ENCODE assay signal across 18 mouse cellular contexts in genomic region chr1:118402556-118402955, GRCm38 (mm10). TPM values are rescaled to one million over a fixed set of nuclear protein-coding genes. Genes with fewer than 3 reads are reported as not detected.
DNase-seq lines count a peak whose midpoint lies in the region; ATAC-seq lines count a peak whose summit lies in the region.
"Had no signal": no experiment of that assay in that cellular context is flagged by ENCODE, and none has a peak within 500 bp of the region (broad histone marks: within the 10 kb centered on the region; RNA-seq: fewer than 3 reads in every experiment).

No protein-coding gene starts in this region.

- intact Hi-C loops in gastrocnemius, postnatal 14 days (cut with DNase I; ENCODE audit: low total_unique reads), result no loop called here

- no peak overlapping the region for H3K27ac ChIP-seq in hindbrain, embryonic 10.5 days
- no peak overlapping the region for H3K27ac ChIP-seq in hindbrain, embryonic 11.5 days (ENCODE audit: low read depth, low read length)
- H3K27ac ChIP-seq in forebrain, embryonic 15.5 days (replicated peaks), result no peak overlapping the region
- H3K27ac ChIP-seq: hindbrain, embryonic 15.5 days; kidney, embryonic 15.5 days; left cerebral cortex, adult 2 months; liver, embryonic 13.5 days had no signal

- H3K27me3 ChIP-seq in hindbrain, embryonic 10.5 days (ENCODE audit: insufficient read depth, poor library complexity, severe bottlenecking), result no peaks in the 10 kb centered on the region
- no peaks in the 10 kb centered on the region for H3K27me3 ChIP-seq in hindbrain, embryonic 11.5 days (ENCODE audit: control insufficient read depth, insufficient read depth, low read length)
- no peaks in the 10 kb centered on the region for H3K27me3 ChIP-seq in forebrain, embryonic 15.5 days
- H3K27me3 ChIP-seq: hindbrain, embryonic 15.5 days; kidney, embryonic 15.5 days; liver, embryonic 13.5 days had no signal

- no peak overlapping the region for H3K4me3 ChIP-seq in hindbrain, embryonic 10.5 days
- no peak overlapping the region for H3K4me3 ChIP-seq in hindbrain, embryonic 11.5 days (ENCODE audit: low read depth, low read length)
- no peak overlapping the region for H3K4me3 ChIP-seq in forebrain, embryonic 15.5 days
- H3K4me3 ChIP-seq: hindbrain, embryonic 15.5 days; kidney, embryonic 15.5 days; left cerebral cortex, adult 2 months; liver, embryonic 13.5 days had no signal

- DNase-seq in gastrocnemius, adult 18-20 months (ENCODE audit: low spot score), result peak; percentile 32
- DNase-seq in gastrocnemius, postnatal 14 days, result no peak
- DNase-seq in hindbrain, embryonic 10.5 days (ENCODE audit: low spot score), result peak; percentile 8
- no peak for DNase-seq in hindbrain, embryonic 11.5 days (ENCODE audit: low spot score)
- peak; percentile 87 for DNase-seq in ZHBTc4 (ENCODE audit: low read depth, low spot score)
- peak; percentile 21 for DNase-seq in skeletal muscle tissue, adult 2 months (ENCODE audit: low read depth, low spot score)
- no peak for DNase-seq in cerebellum, postnatal 4 days (ENCODE audit: low spot score in 2 of 2)
- DNase-seq: adrenal gland, adult 2 months; cerebellum, adult 11 months; liver, embryonic 13.5 days; midbrain, embryonic 14.5 days; thymus, postnatal 36 days had no signal

- H3K36me3 ChIP-seq in hindbrain, embryonic 10.5 days, result peaks cover 50% of the 10 kb centered on the region
- H3K36me3 ChIP-seq in hindbrain, embryonic 11.5 days (ENCODE audit: control insufficient read depth, insufficient read depth, low read length), result no peaks in the 10 kb centered on the region
- H3K36me3 ChIP-seq in forebrain, embryonic 15.5 days, result no peaks in the 10 kb centered on the region
- H3K36me3 ChIP-seq: hindbrain, embryonic 15.5 days; liver, embryonic 13.5 days had no signal

- no peaks in the 10 kb centered on the region for H3K4me1 ChIP-seq in hindbrain, embryonic 10.5 days (replicated peaks)
- no peaks in the 10 kb centered on the region for H3K4me1 ChIP-seq in hindbrain, embryonic 11.5 days (replicated peaks; ENCODE audit: control insufficient read depth, insufficient read depth, low read length)
- H3K4me1 ChIP-seq in forebrain, embryonic 15.5 days, result no peaks in the 10 kb centered on the region

- WGBS in hindbrain, embryonic 10.5 days, result 63% methylated on average over 8 of the region's 8 CpGs
- 66% methylated on average over 8 of the region's 8 CpGs for WGBS in hindbrain, embryonic 11.5 days
- 82% methylated on average over 8 of the region's 8 CpGs for WGBS in forebrain, embryonic 15.5 days

- no peak overlapping the region for H3K4me2 ChIP-seq in hindbrain, embryonic 11.5 days (replicated peaks; ENCODE audit: low read depth, low read length)
- no peak overlapping the region for H3K4me2 ChIP-seq in forebrain, embryonic 15.5 days (replicated peaks)
- H3K4me2 ChIP-seq: hindbrain, embryonic 15.5 days; kidney, embryonic 15.5 days; liver, embryonic 13.5 days had no signal

- no peak for ATAC-seq in hindbrain, embryonic 11.5 days (ENCODE audit: low FRiP score)
- ATAC-seq in forebrain, embryonic 15.5 days (replicated peaks), result no peak
- ATAC-seq: forebrain, embryonic 16.5 days; lung, postnatal 0 days had no signal

- no peak overlapping the region for H3K9ac ChIP-seq in hindbrain, embryonic 11.5 days (ENCODE audit: low read depth, low read length)
- no peak overlapping the region for H3K9ac ChIP-seq in forebrain, embryonic 15.5 days (replicated peaks)
- H3K9ac ChIP-seq: hindbrain, embryonic 15.5 days; kidney, embryonic 15.5 days had no signal

- no peaks in the 10 kb centered on the region for H3K9me3 ChIP-seq in hindbrain, embryonic 10.5 days
- no peaks in the 10 kb centered on the region for H3K9me3 ChIP-seq in hindbrain, embryonic 11.5 days (ENCODE audit: control insufficient read depth, low read length)
- no peaks in the 10 kb centered on the region for H3K9me3 ChIP-seq in forebrain, embryonic 15.5 days
- H3K9me3 ChIP-seq: hindbrain, embryonic 15.5 days; kidney, embryonic 15.5 days; liver, embryonic 13.5 days had no signal

RNA-seq across cellular contexts. Expression of gene Clasp1, which starts 13.7 kb away (rescaled TPM):
- total RNA-seq in gastrocnemius, adult 18-20 months (2021), result 10 to 100 TPM; 45.3 to 47.4 TPM
- 10 to 100 TPM; 53.0 to 66.0 TPM for total RNA-seq in gastrocnemius, postnatal 14 days (2021)
- 95.3 and 97.6 TPM in 2 replicates for polyA plus RNA-seq in hindbrain, embryonic 10.5 days (2016; fragmentation: Nextera tagmentation; extraction: Ambion mirVana)
- polyA plus RNA-seq in hindbrain, embryonic 11.5 days (2014; fragmentation: Nextera tagmentation; extraction: Ambion mirVana), result 96.0 and 134 TPM in 2 replicates
- 131 and 137 TPM in 2 replicates for polyA plus RNA-seq in forebrain, embryonic 15.5 days (2015; fragmentation: Nextera tagmentation; extraction: Ambion mirVana)

Comparison
In these comparisons a context has a peak if more than half of its experiments do, and no peak if none do; other contexts are left out.
1. DNase-seq: peak in gastrocnemius, adult 18-20 months (single experiment), hindbrain, embryonic 10.5 days (single experiment), ZHBTc4 (single experiment) and skeletal muscle tissue, adult 2 months (single experiment); none in gastrocnemius, postnatal 14 days (single experiment), hindbrain, embryonic 11.5 days (single experiment) and cerebellum, postnatal 4 days (0 of 2).